ENCODE assay signal across 8 mouse cellular contexts in the genomic region with DNA sequence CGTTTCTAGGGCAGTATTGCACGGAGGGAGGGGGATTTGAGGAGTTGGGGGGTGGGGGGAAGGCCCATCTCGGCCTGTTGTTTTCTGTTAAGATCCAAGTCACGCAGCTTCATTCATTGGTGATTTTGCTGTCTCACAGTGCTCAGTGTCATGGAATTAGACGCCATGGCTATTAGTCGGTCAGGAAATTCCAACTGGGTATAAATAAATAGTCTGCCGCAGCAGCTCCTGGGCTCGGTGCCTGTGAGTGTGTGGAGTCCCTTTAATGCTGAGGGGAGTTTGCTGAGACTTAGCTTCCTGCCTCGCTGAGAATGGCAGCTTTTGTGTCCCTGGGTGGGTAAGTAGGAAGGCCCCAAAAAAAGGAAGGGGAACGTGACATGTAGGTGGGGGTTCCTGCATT.
DNase-seq lines count a peak whose midpoint lies in the region; ATAC-seq and TF ChIP-seq lines count a peak whose summit lies in the region.

No protein-coding gene starts in this region.

- no peaks in the 10 kb centered on the region for H3K27me3 ChIP-seq in hindbrain, embryonic 13.5 days
- H3K27me3 ChIP-seq in liver, embryonic 12.5 days (replicated peaks) = peaks cover 13% of the 10 kb centered on the region; the same call in 1 of the 2 replicates
- no peaks in the 10 kb centered on the region for H3K27me3 ChIP-seq in small intestine, adult 2 months (ENCODE audit: control insufficient read depth, insufficient read depth, low read length)

- no peak for TF ChIP-seq POLR2A in small intestine, adult 2 months (IDR thresholded peaks at IDR 0.05; ENCODE audit: low read depth, low read length)

- peak; percentile 44 for DNase-seq in retina, postnatal 1 day
- DNase-seq in retina, embryonic 14.5 days (ENCODE audit: low spot score) = no peak
- peak; percentile 81 for DNase-seq in gastrocnemius, adult 2 months
- no peak for DNase-seq in spleen, postnatal 14 days (ENCODE audit: low spot score in 2 of 2)
- DNase-seq in adrenal gland, postnatal 4 days (ENCODE audit: low spot score in 2 of 2) = no peak

- peaks cover 20% of the 10 kb centered on the region for H3K4me1 ChIP-seq in hindbrain, embryonic 13.5 days (replicated peaks)
- H3K4me1 ChIP-seq in liver, embryonic 12.5 days = peaks cover 16% of the 10 kb centered on the region
- H3K4me1 ChIP-seq in small intestine, adult 2 months (ENCODE audit: control insufficient read depth, insufficient read depth, insufficient read length, low read length) = no peaks in the 10 kb centered on the region

- TF ChIP-seq CTCF in gastrocnemius, adult 2 months (IDR thresholded peaks at IDR 0.05) = no peak
- no peak for TF ChIP-seq CTCF in small intestine, adult 2 months (IDR thresholded peaks at IDR 0.05; ENCODE audit: extremely low read depth, insufficient read length, insufficient replicate concordance, low read depth, low read length)

- H3K36me3 ChIP-seq in hindbrain, embryonic 13.5 days = no peaks in the 10 kb centered on the region
- H3K36me3 ChIP-seq in liver, embryonic 12.5 days = no peaks in the 10 kb centered on the region
- no peaks in the 10 kb centered on the region for H3K36me3 ChIP-seq in small intestine, adult 2 months (ENCODE audit: control insufficient read depth, insufficient read depth, low read length)

- intact Hi-C loops in gastrocnemius, adult 2 months (cut with DNase I) = no loop called here

- H3K4me2 ChIP-seq in hindbrain, embryonic 13.5 days = no peak overlapping the region
- H3K4me2 ChIP-seq in liver, embryonic 12.5 days = no peak overlapping the region

- peak overlapping the region; percentile 88 for H3K27ac ChIP-seq in gastrocnemius, adult 2 months
- H3K27ac ChIP-seq in hindbrain, embryonic 13.5 days = peak overlapping the region; percentile 66
- H3K27ac ChIP-seq in liver, embryonic 12.5 days = 0 out of 2 replicates have a peak overlapping the region, but pooled peaks have one; percentile 30
- H3K27ac ChIP-seq in small intestine, adult 2 months (ENCODE audit: insufficient read depth, low read depth, low read length) = peak overlapping the region; percentile 21

- 24% methylated on average over 10 of the region's 10 CpGs for WGBS in hindbrain, embryonic 13.5 days
- 29% methylated on average over 10 of the region's 10 CpGs for WGBS in liver, embryonic 12.5 days (ENCODE audit: insufficient replicate concordance)
- WGBS in small intestine, adult 2 months = 68% methylated on average over 10 of the region's 10 CpGs

- H3K9me3 ChIP-seq in hindbrain, embryonic 13.5 days = no peaks in the 10 kb centered on the region
- no peaks in the 10 kb centered on the region for H3K9me3 ChIP-seq in liver, embryonic 12.5 days (replicated peaks)

- no peak overlapping the region for H3K9ac ChIP-seq in hindbrain, embryonic 13.5 days
- H3K9ac ChIP-seq in liver, embryonic 12.5 days = no peak overlapping the region

- peak overlapping the region; percentile 66 for H3K4me3 ChIP-seq in gastrocnemius, adult 2 months
- H3K4me3 ChIP-seq in hindbrain, embryonic 13.5 days = no peak overlapping the region
- no peak overlapping the region for H3K4me3 ChIP-seq in liver, embryonic 12.5 days
- no peak overlapping the region for H3K4me3 ChIP-seq in small intestine, adult 2 months (ENCODE audit: low read depth, low read length)

- peak; percentile 75 for ATAC-seq in hindbrain, embryonic 13.5 days (ENCODE audit: low FRiP score)
- no peak for ATAC-seq in liver, embryonic 12.5 days

Comparison
In these comparisons a context has a peak if more than half of its experiments do, and no peak if none do; other contexts are left out.
1. DNase-seq: peak in retina, postnatal 1 day (single experiment) and gastrocnemius, adult 2 months (single experiment); none in retina, embryonic 14.5 days (single experiment), spleen, postnatal 14 days (0 of 2) and adrenal gland, postnatal 4 days (0 of 2).
2. H3K27ac ChIP-seq: peak in every context shown above with its lines; median percentile 88 in gastrocnemius, adult 2 months; 66 in hindbrain, embryonic 13.5 days; 30 in liver, embryonic 12.5 days; 21 in small intestine, adult 2 months.